Mouse (Mus musculus) adrenal gland (tissue): Measurements from ENCODE around the gene Ankrd63.
"Not testable (repeated sequence)": the region's sequence is repeated elsewhere in the genome, so short reads cannot be mapped to it uniquely, and the experiment has no call there.

Experiments used
- intact Hi-C: fragments of 180-260 bp; cut with DNase I; formaldehyde crosslinking; loops from one replicate; pipeline ENCODE4 v1.15.1; 2025

Gene Ankrd63

DNA sequence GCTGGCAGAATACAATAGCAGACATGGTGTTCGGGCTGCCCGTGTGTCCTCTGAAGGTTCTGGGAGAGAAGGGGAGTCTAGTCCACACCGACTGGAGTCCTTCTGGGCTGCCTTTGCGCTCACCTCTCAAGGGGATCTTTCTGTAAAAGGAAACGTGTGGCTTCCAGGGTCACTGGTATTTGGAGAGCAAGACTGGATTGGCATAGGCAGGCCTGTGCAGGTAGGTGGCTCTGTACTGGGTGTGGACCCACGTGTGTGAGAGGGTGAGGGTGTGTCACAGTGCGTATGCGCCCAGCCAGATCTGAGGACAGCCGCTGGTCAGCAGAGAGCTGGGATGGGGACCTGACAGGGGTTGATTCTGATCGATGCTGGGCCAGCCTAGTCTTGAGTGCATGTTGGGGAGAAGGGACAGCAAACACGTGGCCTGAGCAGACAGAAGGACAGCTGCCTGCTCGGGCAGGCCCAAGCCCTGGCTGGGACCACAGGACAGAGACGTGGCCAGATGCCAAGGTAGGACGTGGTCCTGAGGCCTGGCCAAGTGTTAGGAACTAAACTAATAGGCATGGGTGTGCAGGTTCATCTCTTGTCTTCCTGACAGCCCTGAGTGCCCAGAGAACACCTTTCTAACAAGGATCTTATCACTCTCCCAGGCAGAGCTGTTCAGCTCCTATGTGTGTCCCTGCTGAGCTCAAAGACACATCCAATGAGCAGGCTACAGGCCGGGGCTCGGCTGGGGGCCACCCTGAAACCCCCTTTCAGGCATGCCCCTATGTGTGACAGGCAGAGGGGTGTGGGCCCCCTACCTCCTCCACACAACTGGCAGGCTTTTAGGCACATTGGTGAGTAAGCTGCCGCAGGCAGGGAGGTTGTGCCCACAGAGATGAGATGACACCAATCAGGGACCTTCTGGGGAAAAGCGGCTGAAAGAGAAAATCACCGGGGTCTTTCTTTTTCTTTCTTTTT is 39.7 kb downstream of the Ankrd63 start:
- intact Hi-C loops, result no loop called here

DNA sequence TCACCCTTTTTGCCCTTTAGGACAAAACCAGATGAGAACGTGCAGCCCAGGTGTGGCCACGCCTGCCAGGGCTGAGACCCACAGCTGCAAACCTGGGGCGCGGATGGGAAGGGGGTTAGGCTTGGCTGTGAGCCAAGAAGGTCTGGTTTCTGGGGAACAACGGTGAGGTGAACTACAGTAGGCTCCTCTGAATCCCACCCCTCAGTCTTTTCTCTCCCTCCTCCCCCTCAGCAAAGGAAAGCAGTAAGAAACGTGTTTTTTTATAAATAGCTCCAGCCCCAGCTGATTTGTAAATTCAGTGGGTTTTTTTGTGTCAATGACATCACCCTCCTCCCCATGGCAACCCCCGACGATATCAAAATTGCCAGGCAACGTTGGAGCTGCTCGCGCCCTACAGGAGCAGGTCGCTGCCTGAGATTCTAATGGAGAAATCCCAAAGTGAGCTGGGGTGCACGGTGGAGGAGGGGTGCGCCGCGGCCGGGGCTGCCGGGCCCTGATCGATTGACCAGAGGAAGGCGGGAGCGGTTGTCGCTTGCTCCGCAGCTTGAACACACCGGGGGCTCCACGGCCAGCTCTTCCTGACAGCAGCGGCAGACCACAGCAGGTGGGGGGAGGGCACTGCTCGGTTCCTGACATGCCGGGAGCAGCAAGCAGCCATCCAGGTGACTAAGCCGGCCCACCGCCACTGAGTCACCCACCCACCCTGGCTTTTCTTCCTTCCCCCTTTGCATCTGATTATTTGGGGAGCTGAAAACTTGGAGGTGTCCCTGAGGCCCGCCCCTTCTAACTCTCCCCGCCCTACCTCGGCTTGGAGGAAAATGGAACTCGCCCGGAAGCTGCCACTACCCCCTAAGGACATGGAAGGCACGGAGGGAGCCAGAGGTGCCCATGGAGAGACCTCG is 40.6 kb downstream of the Ankrd63 start, which contains the start of gene Pak6:
Gene Pak6 (plus strand): TSS at position 402 of the 902 bp plus-strand sequence.
- intact Hi-C loops, result no loop called here

- intact Hi-C loops, result no loop called here
Measured at GRCm38 (mm10) chr2:118661891-118662290, 41.9 kb downstream of the Ankrd63 start.

DNA sequence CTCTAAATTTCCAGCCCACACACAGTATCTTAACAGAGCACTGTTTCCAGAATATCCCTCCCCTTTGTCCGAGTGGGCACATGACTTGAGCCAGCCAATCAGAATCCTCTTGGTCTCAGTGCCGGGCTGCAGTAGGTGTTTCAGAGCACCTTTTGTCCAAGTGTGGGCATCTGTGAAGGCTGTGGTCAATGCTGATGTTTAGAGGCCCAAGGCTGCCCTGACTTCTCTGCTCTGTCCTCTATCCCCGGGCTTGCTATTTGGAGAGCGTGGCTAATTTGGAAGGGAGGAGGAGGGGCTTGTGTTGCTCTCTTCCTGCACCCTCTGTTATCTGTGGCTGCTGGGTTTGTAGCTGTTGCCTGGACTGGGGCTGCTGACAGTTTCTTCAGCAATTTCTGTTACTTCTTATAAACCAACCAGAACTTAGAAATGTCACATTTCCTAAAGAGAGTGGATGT is 43.7 kb downstream of the Ankrd63 start:
- intact Hi-C loops, result no loop called here

GRCm38 (mm10) chr2:118659493-118659892 is 44.3 kb downstream of the Ankrd63 start:
- intact Hi-C loops, result no loop called here

GRCm38 (mm10) chr2:118659077-118659476 is 44.7 kb downstream of the Ankrd63 start:
- intact Hi-C loops, result no loop called here

DNA sequence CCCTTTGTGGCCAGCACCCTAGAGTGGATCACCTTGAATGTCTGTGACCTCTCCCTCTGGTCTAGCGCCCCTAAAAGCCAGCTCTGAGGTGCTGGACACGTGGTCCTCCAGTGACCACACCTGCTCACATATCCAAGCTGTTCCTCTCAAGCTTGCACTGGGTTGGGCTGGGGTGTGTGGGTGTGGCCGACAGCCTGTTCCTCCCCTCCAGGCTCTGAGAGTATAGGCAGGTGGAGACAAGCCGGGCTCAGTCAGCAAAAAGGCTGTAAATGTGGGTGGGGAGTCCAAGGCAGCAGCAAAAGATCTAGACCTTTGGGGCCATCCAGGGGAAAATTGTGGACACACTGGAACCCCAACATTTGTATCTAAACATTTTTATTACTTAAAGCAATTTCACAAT is 45.3 kb downstream of the Ankrd63 start:
- intact Hi-C loops, result no loop called here

- intact Hi-C loops, result no loop called here
Measured at GRCm38 (mm10) chr2:118656688-118657281, 47.0 kb downstream of the Ankrd63 start.

DNA sequence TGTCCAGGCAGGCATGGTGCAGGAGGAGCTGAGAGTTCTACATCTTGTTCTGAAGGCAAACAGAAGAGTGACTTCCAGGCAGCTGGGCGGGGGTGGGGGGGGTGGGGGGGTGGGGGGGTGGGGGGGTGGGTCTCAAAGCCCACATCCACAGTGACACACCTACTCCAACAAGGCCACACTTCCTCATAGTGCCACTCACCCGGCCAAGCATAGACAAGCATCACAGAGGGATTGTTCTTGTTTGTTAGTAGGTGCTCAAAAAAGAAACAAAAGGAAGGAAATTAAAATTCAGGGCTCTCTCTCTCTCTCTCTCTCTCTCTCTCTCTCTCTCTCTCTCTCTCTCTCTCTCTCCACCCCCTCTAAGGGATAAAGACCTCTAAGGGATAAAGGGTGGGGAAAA is 53.1 kb downstream of the Ankrd63 start:
- intact Hi-C loops, result not testable (repeated sequence)
